Mouse (Mus musculus): ENCODE data around the gene 1600015I10Rik.

- TF ChIP-seq EP300 (IDR thresholded peaks at IDR 0.05; ENCODE audit: low read depth) (no peak), CTCF (IDR thresholded peaks at IDR 0.05; ENCODE audit: low read depth) (no peak)
Observed at GRCm38 (mm10) chr6:48956785-48957184, 27.1 kb downstream of the 1600015I10Rik start.
